Mouse (Mus musculus) layer of hippocampus, adult 2 months (tissue): ENCODE measurements around the gene Ublcp1. TPM values are rescaled to one million over a fixed set of nuclear protein-coding genes. Genes with fewer than 3 reads are reported as not detected.

Source experiments
- DNase-seq, 2 experiments: peaks; one replicate each; pipeline ENCODE4 v3.0.0; 2022; ENCODE audit warnings: low spot score in 2 of 2
- H3K27ac ChIP-seq: fragments of 200-600 bp; 2 replicates; pipeline ENCODE4 v1.8.1; 2022
- H3K4me3 ChIP-seq: fragments of 200-600 bp; 2 replicates; pipeline ENCODE4 v1.8.1; 2022; ENCODE audit warnings: mild to moderate bottlenecking
- CTCF ChIP-seq: fragments of 200-600 bp; conservative IDR thresholded peaks from 2 replicates; pipeline ENCODE4 v1.8.1; 2022; ENCODE audit warnings: antibody characterized with exemption, mild to moderate bottlenecking, moderate library complexity
- microRNA-seq, 2 experiments: library from miRNA; unstranded; fragments of <30 nt; microRNA quantifications; one replicate each; pipeline ENCODE4 v1.2.0; 2021
- total RNA-seq, 2 experiments: library from RNA; stranded (reverse); gene quantifications; 2 replicates each; pipeline ENCODE4 v1.2.3; 2021

Ublcp1 gene
- total RNA-seq, 2 experiments from 2014 or later, result 50.1 to 50.4 TPM

DNA sequence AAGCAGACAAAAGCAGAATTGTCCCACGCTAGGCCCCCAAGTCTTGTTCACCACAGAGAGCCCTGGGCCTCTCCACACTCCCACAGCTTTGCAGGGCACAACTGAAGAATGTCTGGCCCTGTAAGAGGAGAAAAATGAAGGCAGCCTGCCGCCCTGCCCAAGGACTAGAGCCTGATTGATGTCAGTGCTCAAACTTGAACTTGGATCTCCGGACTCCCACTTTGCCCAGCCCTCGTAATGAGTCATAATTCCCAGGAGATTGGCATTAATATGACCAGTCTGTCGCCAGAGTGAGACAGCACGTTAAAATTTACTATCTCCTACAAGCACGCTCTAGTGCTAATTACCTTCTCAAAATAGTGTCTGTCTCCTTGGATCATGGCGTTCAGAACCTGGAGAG is 45.3 kb downstream of the Ublcp1 start:
- no peak overlapping the region for H3K27ac ChIP-seq
- DNase-seq, result no peak
- no peak overlapping the region for H3K4me3 ChIP-seq
- TF ChIP-seq CTCF, result no peak

DNA sequence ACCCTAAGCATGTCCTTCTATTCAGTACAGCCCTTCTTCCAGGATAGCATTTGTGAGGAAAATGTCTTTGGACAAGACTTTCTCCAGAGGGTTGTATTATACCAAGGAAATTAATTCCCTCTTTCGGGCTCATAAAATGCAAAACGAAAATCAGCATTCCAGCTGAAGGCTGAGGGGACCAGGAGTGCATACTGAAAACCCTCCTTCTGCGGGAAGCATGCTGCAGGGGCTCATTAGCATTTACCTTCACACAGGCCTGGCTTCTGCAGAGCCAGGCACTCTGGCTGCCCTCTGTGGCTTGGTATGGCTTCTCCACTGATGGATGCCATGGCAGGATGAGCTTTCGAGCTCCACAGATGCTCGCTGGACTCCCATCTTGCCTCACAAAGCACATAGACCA is 46.3 kb downstream of the Ublcp1 start:
- H3K4me3 ChIP-seq, result no peak overlapping the region
- no peak overlapping the region for H3K27ac ChIP-seq
- TF ChIP-seq CTCF, result no peak
- no peak for DNase-seq

DNA sequence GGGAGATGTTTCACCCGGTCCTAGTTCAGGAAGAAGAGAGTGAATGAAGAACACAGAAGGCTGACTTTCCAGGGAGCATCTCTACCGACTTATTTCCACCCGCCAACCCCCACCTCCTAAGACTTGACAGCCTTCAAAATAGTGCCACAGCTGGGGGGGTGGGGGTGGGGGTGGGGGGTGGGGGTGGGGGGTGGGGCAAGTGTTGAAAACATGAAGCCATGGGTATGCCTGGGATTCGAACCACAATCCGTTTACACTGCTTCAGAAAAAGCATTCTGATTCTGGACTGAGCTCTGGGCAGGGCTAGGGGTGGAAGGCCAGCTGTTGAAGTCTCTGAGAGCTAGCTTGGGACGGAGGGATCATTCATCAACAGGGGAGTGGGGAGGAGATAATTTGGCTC is 47.0 kb downstream of the Ublcp1 start:
- Histone ChIP-seq H3K4me3 (no peak overlapping the region), H3K27ac (no peak overlapping the region)
- no peak for TF ChIP-seq CTCF
- DNase-seq, result no peak

DNA sequence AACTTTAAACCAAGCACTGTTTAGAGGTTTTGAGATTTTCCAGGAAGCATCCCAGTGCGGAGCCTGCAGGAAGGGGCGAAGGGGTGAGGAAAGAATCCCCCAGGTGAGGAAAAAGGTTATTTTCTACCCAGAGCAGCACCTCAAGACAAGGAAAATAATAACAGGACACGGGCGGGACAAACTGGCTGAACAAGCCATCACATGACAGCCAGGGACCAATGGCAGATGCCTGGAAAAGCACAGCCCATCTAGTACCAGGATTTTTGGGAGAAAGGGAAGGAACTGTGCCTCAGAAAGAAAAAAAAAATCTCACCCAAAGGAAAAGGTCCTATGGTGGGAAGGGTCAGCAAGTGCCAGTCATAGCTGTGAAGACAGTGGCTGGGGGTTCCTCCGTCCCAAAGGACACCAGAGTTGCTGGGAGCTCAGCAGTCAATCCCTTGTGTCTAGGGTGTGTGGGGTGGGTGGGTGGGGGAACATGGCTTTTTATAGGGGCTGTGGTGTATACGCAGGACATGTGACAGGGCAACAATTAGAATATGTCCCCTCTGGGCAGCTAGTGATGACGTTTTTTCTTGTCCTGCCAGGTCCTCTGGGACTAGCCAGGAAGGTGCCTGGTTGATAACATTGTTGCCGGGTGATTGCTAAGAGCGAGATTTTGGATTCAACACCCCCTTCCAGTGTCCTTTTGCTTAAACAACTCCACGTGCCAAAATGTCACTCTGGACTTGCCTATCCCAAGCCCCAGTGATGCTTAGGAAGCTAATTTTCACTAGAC is 47.8 kb downstream of the Ublcp1 start:
- no peak for TF ChIP-seq CTCF
- no peak overlapping the region for H3K4me3 ChIP-seq
- H3K27ac ChIP-seq, result no peak overlapping the region
- DNase-seq, result no peak

DNA sequence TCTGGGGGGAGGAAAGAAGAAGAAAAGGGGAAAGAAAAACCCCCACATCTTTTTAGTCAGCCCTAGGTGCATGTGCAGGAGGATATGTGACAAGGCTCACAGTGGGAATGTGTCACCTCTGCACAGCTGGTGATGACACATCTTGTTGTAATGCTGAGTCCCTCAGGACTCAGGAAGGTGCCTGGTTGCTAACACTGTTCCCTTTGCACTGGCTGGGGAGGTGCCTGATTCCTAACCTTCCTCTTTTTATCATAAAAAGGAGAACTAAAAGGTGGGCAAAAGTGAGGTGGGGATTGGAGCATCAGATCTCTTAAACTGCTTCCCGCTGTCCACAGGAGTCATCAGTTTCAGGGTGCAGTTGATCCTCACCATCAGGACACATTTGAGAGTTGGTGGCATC is 52.9 kb downstream of the Ublcp1 start:
- TF ChIP-seq CTCF, result no peak
- no peak for DNase-seq
- no peak overlapping the region for H3K4me3 ChIP-seq

DNA sequence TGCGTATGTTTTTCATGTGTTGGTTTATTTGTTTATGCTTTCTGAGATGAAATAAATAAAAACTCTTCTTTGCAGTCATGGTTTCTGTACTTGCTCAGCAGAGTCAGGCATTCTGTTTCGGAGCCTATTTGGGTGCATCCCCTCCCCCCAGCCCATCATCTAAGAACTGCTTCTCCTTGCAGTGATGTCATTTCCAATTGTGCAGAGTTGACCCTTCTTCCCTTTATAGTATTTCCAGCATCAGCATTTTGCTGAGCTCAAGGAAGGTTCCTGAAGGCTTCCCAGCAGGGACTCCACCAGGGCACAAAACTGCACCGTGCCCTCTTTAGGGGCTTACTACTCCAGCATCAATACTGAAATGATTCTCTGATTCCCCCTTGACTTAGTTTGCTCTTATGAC is 55.7 kb downstream of the Ublcp1 start:
- DNase-seq, result no peak
- no peak for TF ChIP-seq CTCF
- H3K4me3 ChIP-seq, result no peak overlapping the region
- no peak overlapping the region for H3K27ac ChIP-seq

More for the DNA sequence above, 52.9 kb downstream of the Ublcp1 start:
- H3K27ac ChIP-seq, result no peak overlapping the region

DNA sequence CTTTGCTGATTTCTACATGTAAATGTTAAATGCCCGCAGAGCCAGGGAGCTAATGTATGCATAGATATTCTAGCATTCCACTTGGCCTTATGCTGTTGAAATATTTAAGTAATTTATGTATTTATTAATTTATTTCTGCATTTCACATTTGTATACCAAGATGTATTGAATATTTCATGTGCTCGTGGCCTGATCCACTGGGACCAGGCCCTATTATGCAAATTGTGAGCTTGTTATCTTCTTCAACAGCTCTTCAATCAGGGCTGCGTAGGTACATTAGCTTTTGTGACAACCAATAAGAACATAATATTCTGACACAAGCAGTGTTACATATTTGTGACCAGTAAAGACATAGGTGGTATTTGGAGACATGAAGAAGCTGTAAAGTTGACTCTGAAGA is 56.9 kb downstream of the Ublcp1 start:
- Histone ChIP-seq H3K27ac (no peak overlapping the region), H3K4me3 (no peak overlapping the region)
- TF ChIP-seq CTCF, result no peak
- DNase-seq, result no peak

DNA sequence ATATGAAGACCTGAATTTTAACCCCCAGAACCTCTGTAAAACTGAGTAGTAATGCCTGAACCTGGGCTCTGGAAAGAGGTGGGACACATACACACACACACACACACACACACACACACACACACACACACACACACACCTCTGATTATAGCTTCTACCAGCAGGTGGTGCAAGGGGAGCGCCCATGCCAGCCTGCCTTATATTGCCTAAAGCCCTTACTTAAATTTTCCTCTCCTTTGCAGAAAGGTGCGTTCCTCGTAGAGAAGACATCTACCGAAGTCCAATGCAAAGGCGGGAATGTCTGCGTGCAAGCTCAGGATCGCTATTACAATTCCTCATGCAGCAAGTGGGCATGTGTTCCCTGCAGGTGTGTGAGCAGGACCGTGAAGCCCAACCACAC is 58.0 kb downstream of the Ublcp1 start:
- peak; percentile 16; the same call in 1 of the 2 replicates for TF ChIP-seq CTCF
- DNase-seq, result no peak
- Histone ChIP-seq H3K4me3 (no peak overlapping the region), H3K27ac (no peak overlapping the region)

DNA sequence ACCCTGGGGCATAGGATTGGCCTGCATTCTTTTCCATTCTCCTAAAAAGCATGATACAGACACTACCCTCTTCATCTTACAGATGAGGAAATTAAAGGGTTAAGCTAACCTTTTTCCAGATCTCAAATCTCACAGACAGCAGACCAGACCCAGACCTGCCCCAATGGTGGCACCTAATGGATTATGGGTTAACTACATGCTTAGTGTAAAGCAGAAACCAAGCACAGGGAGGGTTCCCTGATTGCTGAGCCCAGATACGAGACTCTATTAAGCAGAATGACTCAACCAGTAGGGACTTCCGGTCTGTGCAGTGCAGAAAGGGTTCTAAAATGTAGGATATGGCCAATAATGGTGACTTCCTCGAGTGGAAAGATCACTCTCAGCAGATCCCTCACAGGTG is 59.9 kb downstream of the Ublcp1 start:
- no peak overlapping the region for H3K4me3 ChIP-seq
- DNase-seq, result no peak
- H3K27ac ChIP-seq, result no peak overlapping the region
- TF ChIP-seq CTCF, result no peak

DNA sequence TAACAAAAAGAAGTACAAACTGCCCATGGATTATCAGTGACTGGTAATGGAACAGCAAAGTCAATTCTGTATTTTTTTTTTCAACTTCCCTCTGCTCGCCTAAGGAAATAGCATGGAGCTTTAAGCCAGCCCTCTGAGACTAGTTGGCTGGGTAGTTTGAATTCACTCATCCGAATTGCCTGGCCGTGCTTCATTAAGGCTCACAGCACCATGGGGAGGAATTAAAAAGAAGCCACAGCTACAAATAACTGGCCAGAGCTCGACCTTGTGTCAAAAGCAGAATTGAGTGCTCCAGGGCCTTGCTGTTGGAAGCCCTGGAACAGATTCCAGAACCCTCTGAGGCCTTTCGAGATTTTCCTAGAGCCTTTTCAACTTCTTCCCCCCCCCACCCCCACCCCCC is 61.7 kb downstream of the Ublcp1 start:
- no peak for TF ChIP-seq CTCF
- Histone ChIP-seq H3K4me3 (no peak overlapping the region), H3K27ac (no peak overlapping the region)
- DNase-seq, result no peak

DNA sequence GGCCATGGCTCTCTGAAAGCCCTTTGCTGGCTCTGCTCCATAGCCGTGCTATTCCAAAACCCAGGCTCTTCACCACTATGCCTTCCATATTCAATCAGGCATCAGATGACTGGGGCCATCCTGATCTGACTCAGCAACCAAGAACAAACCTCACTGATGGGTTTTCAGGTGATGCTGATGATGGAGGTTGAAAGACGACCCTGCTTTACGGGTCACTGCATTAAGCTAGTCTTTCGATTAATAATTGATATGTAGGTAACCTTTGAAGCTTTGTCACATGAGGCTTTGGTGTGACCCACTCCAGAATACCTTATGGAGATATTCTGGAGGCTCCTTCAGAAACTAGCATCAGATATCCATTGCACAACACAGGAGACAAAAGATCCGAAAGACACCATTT is 63.8 kb downstream of the Ublcp1 start:
- Histone ChIP-seq H3K4me3 (no peak overlapping the region), H3K27ac (no peak overlapping the region)
- no peak for TF ChIP-seq CTCF
- DNase-seq, result no peak

DNA sequence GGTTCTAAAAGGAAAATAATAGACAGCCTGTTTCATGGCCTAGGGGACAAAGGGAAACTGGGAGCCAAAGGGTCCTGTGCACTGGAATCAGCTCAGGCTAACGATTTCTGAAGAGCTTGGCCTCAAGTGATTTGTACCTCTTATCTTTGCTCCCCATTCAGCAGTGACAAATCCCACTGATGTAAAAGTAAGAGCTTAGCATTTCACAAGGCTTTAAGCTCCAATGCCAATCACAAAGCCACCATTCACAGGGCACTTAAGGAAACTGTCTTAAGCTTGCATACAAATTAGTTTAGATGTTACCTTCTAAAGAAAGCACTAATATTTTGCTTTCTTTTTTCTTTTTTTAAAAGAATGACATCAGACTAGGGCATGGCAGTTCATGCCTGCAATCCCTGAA is 64.3 kb downstream of the Ublcp1 start:
- no peak overlapping the region for H3K27ac ChIP-seq
- DNase-seq, result no peak
- TF ChIP-seq CTCF, result no peak
- H3K4me3 ChIP-seq, result no peak overlapping the region

DNA sequence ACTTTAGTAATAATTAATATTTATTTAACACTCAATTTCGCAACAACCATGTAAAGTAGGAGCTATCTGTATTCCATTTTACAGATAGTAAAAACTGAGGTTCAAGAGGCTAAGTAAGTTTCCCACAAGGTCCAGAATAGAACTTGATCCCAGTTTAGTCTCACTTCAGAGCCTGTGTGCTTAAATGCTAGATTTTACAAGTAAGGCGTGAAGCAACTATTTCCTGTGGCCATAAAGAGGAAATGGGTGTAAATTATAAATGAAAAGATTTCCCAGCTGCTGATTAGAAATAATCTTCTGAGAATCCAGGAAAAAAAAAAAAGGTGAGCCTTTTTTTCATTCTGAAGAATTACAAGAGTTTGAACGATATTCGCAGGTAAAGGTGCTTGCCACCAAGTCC is 65.2 kb downstream of the Ublcp1 start:
- DNase-seq, result no peak
- no peak for TF ChIP-seq CTCF
- Histone ChIP-seq H3K27ac (no peak overlapping the region), H3K4me3 (no peak overlapping the region)

Small RNAs within 50 kb of the gene (microRNA-seq; reads per million reads assigned to microRNA genes)
- gene Gm22121, result 0 reads per million in 2 experiments

Other genes starting within 250 kb of the Ublcp1 start
- not detected for gene Il12b, start 70.4 kb downstream of the Ublcp1 start, total RNA-seq
- 10 to 100 TPM; 95.7 to 97.0 TPM for gene Rnf145, start 48.5 kb upstream of the Ublcp1 start, total RNA-seq
- 1 to 10 TPM; 2.3 to 3.4 TPM for gene Ebf1, start 146.8 kb upstream of the Ublcp1 start, total RNA-seq